Mouse (Mus musculus) cerebellum, adult 11 months (tissue): Measurements from ENCODE around the gene Pdcd1lg2.
"Not testable (repeated sequence)": the region's sequence is repeated elsewhere in the genome, so short reads cannot be mapped to it uniquely, and the experiment has no call there.

Experiments
- DNase-seq: peaks from one replicate; pipeline ENCODE4 v3.0.0; 2022

Gene Pdcd1lg2

GRCm38 (mm10) chr19:29384412-29384811 lies 26.3 kb upstream of the Pdcd1lg2 start:
- DNase-seq, result no peak

GRCm38 (mm10) chr19:29384994-29385393 lies 25.7 kb upstream of the Pdcd1lg2 start:
- DNase-seq, result no peak

- DNase-seq, result no peak
These were observed 24.9 kb upstream of the Pdcd1lg2 start for GRCm38 (mm10) chr19:29385822-29386221.

GRCm38 (mm10) chr19:29388818-29389217 lies 21.9 kb upstream of the Pdcd1lg2 start:
- no peak for DNase-seq

- no peak for DNase-seq
These were observed 20.2 kb upstream of the Pdcd1lg2 start for GRCm38 (mm10) chr19:29390483-29390882.

DNA sequence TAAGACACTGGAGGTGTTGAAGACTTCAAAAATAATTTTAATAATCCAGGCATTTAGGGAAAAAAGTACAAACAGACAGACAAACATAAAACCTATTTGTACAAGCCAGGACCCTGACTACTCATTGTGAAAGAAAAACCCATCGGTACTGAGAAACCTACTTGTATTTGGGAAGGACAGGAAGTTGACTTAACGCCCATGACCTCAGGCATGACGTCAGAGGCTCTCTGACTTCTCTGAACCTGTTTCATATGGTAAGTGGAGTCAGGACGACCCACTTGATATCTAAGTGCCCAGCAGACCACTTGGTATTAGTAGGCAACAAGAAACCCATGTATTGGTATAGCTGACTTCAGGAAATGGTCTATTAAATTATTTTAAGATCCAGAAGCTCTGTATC lies 19.4 kb upstream of the Pdcd1lg2 start:
- DNase-seq, result no peak

DNA sequence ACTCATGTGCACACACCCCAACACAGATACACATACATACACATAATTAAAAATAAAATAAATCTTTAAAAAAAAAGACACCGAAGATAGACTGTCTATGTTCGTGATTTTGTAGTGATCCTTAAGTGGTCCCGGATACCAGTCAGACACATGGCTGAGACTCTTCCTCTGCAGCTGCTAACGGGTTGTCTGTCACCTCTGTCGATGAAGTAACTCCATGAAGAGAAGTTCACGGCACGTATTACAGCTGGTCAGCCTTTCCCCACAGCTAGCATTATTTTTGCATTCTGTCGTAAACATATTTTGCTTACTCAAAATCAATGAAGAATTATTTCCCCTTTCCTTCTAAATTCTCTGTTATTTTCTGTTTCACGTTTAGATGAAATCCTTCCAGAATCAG lies 17.4 kb upstream of the Pdcd1lg2 start:
- no peak for DNase-seq

DNA sequence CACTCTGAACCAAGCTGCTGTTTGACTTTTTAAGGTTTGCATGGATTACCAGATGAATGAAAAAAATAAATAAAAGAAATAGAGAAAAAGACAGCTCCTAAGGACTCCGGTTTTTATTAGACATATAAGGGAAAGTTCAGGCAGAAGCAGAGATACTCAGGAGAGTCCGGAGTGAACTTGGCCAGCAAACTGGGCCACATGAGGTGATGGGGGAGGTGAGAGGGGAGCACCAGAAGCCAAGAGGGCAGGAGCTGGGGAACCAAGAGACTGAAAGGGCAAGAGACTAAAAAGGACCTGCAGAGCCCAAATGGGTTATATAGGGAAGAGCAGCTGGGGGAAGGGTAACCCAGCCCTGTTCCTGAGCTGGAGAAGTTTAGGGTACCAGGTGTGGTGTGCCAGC lies 16.0 kb upstream of the Pdcd1lg2 start:
- DNase-seq, result no peak

DNA sequence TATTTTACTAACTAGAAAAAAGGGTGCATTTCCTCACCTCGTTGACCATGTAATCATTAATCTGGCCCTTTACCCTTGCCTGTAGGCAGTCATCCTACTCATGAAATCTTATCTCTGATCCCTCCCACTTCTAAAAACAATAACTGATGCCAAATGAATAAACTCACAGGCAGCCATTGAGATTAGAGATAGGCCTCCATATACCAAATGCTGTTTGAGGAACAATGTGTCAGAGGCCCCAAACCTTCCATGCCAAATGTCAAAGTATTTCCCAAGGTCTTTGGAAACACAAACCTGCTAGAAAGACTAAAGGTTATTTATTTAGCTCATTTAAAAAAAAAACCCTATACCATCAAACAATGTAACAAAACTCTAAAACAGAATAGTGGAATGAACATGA lies 14.4 kb upstream of the Pdcd1lg2 start:
- DNase-seq, result no peak

DNA sequence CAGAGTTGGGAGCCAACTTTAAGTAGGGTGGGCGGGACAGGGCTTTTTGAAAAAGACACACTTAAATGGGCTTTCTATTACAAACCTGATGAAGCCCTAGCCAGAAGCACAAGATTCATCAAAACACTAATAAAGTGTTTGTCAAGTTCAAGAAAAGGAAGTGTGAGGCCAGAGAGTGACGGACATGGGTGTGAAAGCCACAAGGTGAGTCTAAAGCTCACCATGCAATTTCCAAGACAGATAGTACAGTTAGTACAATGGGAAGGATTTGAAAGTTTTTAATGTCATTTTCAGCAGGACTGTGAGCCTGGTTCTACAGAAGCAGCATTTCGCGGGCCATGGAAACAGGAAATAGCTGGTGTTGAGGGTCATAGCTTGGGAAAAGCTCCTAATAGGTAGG lies 10.9 kb upstream of the Pdcd1lg2 start:
- no peak for DNase-seq

- no peak for DNase-seq
These were observed 10.3 kb upstream of the Pdcd1lg2 start for GRCm38 (mm10) chr19:29400466-29400865.

DNA sequence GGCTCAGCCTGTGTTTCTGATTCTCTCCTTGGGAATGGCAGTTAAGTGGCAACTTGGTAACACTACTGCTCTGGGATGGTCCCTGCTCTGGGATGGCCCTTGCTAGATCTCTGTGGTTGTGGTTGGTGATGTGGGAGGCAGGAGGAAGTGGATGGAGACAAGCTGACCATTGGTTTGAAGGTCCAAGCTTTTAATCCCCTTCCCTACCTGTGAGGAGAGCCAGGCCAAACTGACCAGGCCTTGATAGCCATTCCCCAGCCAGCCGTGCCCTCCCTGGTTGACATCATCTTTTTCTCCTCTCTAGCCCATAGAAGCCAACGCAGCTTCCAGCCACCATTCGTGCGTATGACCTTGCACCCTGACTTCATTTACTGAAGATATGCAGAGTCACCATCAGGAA lies 8.1 kb upstream of the Pdcd1lg2 start:
- no peak for DNase-seq

- DNase-seq, result no peak
These were observed 7.5 kb upstream of the Pdcd1lg2 start for GRCm38 (mm10) chr19:29403251-29403650.

DNA sequence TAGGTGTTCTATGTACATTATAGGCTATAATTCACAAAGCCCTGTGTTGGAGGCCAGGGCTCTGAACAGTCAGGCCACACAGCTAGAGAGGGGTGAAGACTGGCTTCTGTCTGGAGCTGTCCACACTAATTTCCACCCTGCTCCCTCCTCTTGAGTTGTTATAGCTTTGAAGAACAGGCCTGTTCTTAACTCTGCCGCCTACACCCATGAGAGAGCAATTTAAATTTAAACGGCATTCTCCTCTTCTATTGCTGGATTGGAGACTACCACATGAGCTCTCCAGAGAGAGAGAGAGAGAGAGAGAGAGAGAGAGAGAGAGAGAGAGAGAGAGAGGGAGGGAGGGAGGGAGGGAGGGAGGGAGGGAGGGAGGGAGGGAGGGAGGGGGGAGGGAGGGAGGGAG lies 5.3 kb upstream of the Pdcd1lg2 start:
- DNase-seq, result no peak

DNA sequence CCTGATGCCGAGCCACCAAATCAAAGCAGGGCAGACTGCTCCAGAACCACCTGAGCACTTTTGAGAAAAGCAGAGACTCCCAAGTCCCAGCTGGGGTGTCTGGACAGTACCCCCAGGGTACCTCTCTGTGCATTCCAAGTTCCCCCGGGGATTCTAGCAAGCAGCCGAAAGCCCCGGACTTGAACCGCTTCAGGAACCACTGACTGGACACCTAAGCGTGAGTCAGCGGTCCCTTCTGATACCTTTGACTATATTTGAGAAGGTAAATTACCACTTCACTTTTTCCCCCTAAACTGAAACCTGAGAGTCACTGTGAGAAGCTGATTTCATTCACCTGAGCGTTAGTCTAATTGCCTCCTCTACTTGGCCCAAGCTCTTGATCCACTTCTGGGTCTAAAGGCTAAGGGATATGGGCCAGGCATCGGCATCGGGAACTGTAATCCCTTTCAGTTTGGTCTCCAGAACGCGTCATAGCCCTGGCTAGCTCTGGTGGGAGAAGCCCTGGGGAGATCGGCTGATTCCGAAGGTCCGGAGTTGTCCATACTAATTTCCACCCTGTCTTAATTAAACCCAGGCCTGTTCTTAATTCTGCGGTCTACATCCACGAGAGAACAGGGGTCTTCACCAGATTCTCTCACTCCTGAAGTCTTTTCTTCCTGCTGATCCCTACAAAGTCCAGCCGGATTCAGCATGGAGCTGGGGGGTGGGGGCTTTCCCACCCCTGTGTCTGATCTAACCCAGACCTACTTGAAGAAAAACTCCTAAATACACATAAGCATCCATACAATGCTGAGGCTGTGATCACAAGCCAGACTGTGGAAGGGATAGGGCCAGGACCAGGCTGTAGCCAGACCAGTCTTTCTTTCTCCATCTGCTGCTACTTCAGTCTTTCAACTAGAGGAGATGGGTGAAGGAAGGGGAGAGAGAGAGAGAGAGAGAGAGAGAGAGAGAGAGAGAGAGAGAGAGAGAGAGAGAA lies 4.4 kb upstream of the Pdcd1lg2 start:
- no peak for DNase-seq

- DNase-seq, result no peak
These were observed 2.0 kb downstream of the Pdcd1lg2 start for GRCm38 (mm10) chr19:29412476-29413420.

- no peak for DNase-seq
These were observed 3.8 kb downstream of the Pdcd1lg2 start for GRCm38 (mm10) chr19:29414513-29414912.

GRCm38 (mm10) chr19:29414917-29415316 lies 4.2 kb downstream of the Pdcd1lg2 start:
- DNase-seq, result not testable (repeated sequence)

DNA sequence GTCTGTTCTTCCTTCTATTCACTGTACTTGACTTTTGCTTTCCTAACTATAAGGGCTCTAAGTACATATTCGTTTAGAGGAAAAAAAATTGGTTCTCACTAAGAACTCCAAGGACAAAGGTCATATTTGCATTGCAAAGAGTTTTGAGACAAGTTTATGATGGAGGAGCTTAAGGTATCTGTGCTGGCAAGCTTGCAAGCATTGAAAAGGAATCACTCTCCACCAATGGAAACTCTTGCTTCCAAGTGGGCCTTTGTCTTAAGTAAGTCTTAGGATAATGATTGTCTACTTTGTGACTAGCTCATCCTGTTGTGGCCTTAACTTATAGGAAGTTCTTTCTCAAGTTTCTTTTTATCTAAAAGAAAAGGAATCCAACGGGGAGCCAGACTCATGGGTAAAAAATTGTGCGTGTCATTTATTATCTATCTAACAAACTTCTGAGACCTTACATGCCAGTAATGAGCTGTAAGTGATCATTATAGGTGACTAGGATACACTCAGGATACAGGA lies 5.7 kb downstream of the Pdcd1lg2 start:
- no peak for DNase-seq

DNA sequence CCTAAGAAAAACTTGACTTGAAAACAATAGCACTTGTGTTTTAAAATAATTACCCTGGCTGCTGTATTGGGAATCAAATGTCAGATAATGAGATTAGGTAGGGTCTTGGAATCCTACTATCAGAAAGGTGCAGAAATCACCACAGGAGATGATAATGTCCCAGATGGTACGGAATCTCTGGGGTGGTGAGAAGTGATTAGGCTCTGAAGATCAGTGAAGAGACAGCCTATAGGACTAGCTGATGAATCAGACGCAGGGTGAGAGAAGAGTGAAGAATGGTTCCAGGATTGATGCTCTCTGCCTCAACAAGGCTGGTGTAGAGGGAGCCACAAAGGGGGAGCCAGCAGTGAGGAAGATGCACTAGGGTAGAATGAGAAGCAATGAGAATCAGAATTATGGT lies 6.5 kb downstream of the Pdcd1lg2 start:
- no peak for DNase-seq

- no peak for DNase-seq
These were observed 7.2 kb downstream of the Pdcd1lg2 start for GRCm38 (mm10) chr19:29417894-29418293.

DNA sequence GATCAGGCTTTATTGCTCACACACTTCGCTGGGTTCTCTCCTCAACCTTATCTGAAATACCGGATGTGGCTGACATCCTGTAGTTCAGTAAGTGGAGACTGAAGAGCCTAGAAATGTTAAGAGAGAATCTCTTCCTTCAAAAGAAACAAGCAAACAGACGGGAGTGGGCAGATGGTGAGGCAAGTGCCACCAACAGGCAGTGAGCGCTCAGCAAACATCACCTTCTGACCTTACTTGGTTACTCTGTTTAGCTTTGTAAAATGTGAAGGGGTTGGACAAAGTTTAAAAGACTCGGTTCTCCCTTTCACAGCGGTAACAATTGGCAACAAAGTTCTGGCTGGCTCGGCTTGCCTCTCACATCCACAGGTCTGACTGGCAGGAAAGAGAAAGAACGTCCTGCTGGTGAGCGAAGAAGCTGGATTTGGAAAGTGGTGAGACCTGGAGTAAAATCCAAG lies 8.0 kb downstream of the Pdcd1lg2 start:
- no peak for DNase-seq

- DNase-seq, result no peak
These were observed 8.8 kb downstream of the Pdcd1lg2 start for GRCm38 (mm10) chr19:29419506-29419905.
